Mouse (Mus musculus) brain, embryonic 14.5 days (tissue): Measurements from ENCODE around the gene Stk32c.

Experiments
- CTCF ChIP-seq: fragments of 200-500 bp; IDR thresholded peaks from 2 replicates; pipeline ENCODE4 v1.5.1; 2012; ENCODE audit warnings: inconsistent platforms, mild to moderate bottlenecking, moderate library complexity, borderline replicate concordance; ENCODE audit not compliant: insufficient read depth, insufficient read length; ENCODE audit errors: extremely low read depth
- POLR2A ChIP-seq: fragments of 200-500 bp; IDR thresholded peaks from 2 replicates; pipeline ENCODE4 v1.6.1; 2012; ENCODE audit warnings: mild to moderate bottlenecking, inconsistent platforms, borderline replicate concordance; ENCODE audit not compliant: poor library complexity, insufficient read depth, insufficient read length, severe bottlenecking; ENCODE audit errors: extremely low read depth

DNA sequence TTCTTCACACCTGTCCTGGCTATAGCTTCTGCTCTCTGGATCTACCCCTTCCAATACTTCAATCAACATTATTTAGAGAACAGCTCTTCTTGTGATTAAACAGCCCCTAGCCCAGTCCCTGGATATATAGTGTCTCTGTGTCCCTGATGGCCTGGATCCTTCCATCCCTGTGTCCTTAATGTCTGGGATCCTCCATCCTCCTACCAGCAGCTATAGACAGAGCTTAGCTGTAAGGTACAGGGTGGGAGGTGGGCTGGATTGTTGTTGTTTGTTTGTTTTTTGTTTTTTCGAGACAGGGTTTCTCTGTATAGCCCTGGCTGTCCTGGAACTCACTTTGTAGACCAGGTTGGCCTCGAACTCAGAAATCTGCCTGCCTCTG is 93.3 kb downstream of the Stk32c start:
- TF ChIP-seq POLR2A (no peak), CTCF (no peak)
